ENCODE assay signal across 8 mouse cellular contexts in the genomic region with DNA sequence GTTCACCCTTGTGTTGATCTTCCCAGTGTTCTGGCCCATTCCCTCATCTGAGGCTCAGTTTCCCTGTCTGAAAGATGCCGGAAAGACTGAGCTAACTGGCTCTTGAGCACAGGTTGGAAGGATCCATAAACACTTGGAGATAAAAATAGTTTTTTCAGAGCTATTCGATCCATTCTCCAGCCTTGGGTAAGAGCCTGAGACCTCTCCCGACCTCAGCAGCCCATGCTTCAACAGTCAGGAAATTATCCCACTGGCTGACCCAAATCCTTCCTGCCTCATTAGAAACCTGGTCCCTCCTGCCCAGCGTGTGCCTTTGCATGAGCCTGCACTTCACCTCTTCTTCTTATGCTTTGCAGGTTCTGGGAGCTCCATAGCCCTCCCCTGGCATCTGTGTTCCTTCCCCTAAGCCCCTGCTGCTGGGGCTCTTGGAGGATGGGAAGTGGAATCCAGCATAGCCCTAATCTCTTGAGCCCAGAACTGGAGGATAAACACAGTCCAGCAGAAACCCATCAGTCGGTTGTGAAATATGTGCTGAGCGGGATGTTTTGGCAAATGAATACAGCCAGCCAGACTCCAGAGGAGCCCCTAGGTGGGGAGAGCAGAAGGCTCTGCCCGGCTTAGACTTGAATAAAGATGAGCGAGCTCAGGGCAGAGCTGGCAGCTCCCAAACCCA. TPM values are rescaled to one million over a fixed set of nuclear protein-coding genes. Genes with fewer than 3 reads are reported as not detected.
DNase-seq lines count a peak whose midpoint lies in the region; ATAC-seq lines count a peak whose summit lies in the region.
"Had no signal": no experiment of that assay in that cellular context is flagged by ENCODE, and none has a peak within 500 bp of the region (broad histone marks: within the 10 kb centered on the region; RNA-seq: fewer than 3 reads in every experiment).

No protein-coding gene starts in this region.

- DNase-seq in liver, embryonic 11.5 days (ENCODE audit: low spot score): no peak
- DNase-seq in liver: no peak
- no peak for DNase-seq in limb, embryonic 11.5 days (ENCODE audit: low spot score)
- DNase-seq in forebrain, embryonic 14.5 days (ENCODE audit: low spot score): no peak
- no peak for DNase-seq in frontal cortex, postnatal 14 days (ENCODE audit: low spot score in 2 of 2)

- peaks cover 14% of the 10 kb centered on the region for H3K4me1 ChIP-seq in liver, embryonic 11.5 days (replicated peaks; ENCODE audit: control insufficient read depth, insufficient read depth, low read length)
- H3K4me1 ChIP-seq in heart, embryonic 12.5 days (replicated peaks): peaks cover 76% of the 10 kb centered on the region
- peaks cover 49% of the 10 kb centered on the region for H3K4me1 ChIP-seq in limb, embryonic 11.5 days (ENCODE audit: control insufficient read depth, insufficient read depth, low read length)
- peaks cover 65% of the 10 kb centered on the region for H3K4me1 ChIP-seq in stomach, embryonic 15.5 days
- peaks cover 7% of the 10 kb centered on the region for H3K4me1 ChIP-seq in forebrain, embryonic 14.5 days (ENCODE audit: control insufficient read depth, insufficient read depth, low read length)

- H3K4me2 ChIP-seq in liver, embryonic 11.5 days: no peak overlapping the region
- no peak overlapping the region for H3K4me2 ChIP-seq in heart, embryonic 12.5 days
- H3K4me2 ChIP-seq in limb, embryonic 11.5 days (ENCODE audit: low read depth, severe bottlenecking): no peak overlapping the region
- H3K4me2 ChIP-seq in stomach, embryonic 15.5 days: no peak overlapping the region; the same call in 1 of the 2 replicates
- no peak overlapping the region for H3K4me2 ChIP-seq in forebrain, embryonic 14.5 days (ENCODE audit: low read length)

- WGBS in liver, embryonic 11.5 days: 51% methylated on average over 8 of the region's 8 CpGs
- WGBS in heart, embryonic 12.5 days: 50% methylated on average over 8 of the region's 8 CpGs
- WGBS in limb, embryonic 11.5 days: 60% methylated on average over 8 of the region's 8 CpGs
- 32% methylated on average over 8 of the region's 8 CpGs for WGBS in stomach, embryonic 15.5 days
- 72% methylated on average over 8 of the region's 8 CpGs for WGBS in forebrain, embryonic 14.5 days

- H3K36me3 ChIP-seq in liver, embryonic 11.5 days (ENCODE audit: control insufficient read depth, insufficient read depth, low read length): no peaks in the 10 kb centered on the region
- H3K36me3 ChIP-seq in heart, embryonic 12.5 days: no peaks in the 10 kb centered on the region
- no peaks in the 10 kb centered on the region for H3K36me3 ChIP-seq in limb, embryonic 11.5 days (ENCODE audit: control insufficient read depth, insufficient read depth, low read length)
- H3K36me3 ChIP-seq in stomach, embryonic 15.5 days: no peaks in the 10 kb centered on the region
- H3K36me3 ChIP-seq in forebrain, embryonic 14.5 days (ENCODE audit: control insufficient read depth, insufficient read depth, low read length): no peaks in the 10 kb centered on the region

- no peak for ATAC-seq in liver, embryonic 11.5 days (replicated peaks; ENCODE audit: low FRiP score)
- ATAC-seq in heart, embryonic 12.5 days (ENCODE audit: insufficient number of reproducible peaks, low FRiP score): no peak
- ATAC-seq in limb, embryonic 11.5 days (ENCODE audit: insufficient number of reproducible peaks, low FRiP score, low TSS enrichment, low read depth): no peak
- peak; percentile 24; the same call in 1 of the 2 replicates for ATAC-seq in stomach, embryonic 15.5 days (ENCODE audit: insufficient read depth, low FRiP score, low read depth)
- no peak for ATAC-seq in forebrain, embryonic 14.5 days

- no peaks in the 10 kb centered on the region for H3K9me3 ChIP-seq in liver, embryonic 11.5 days (ENCODE audit: control insufficient read depth, low read length)
- H3K9me3 ChIP-seq in heart, embryonic 12.5 days (replicated peaks): no peaks in the 10 kb centered on the region
- no peaks in the 10 kb centered on the region for H3K9me3 ChIP-seq in limb, embryonic 11.5 days (ENCODE audit: control insufficient read depth, low read length)
- no peaks in the 10 kb centered on the region for H3K9me3 ChIP-seq in stomach, embryonic 15.5 days
- no peaks in the 10 kb centered on the region for H3K9me3 ChIP-seq in forebrain, embryonic 14.5 days (replicated peaks; ENCODE audit: control insufficient read depth, low read length)

- no peak overlapping the region for H3K9ac ChIP-seq in liver, embryonic 11.5 days (ENCODE audit: low read depth, low read length)
- no peak overlapping the region for H3K9ac ChIP-seq in heart, embryonic 12.5 days
- no peak overlapping the region for H3K9ac ChIP-seq in limb, embryonic 11.5 days (ENCODE audit: low read length)
- no peak overlapping the region for H3K9ac ChIP-seq in stomach, embryonic 15.5 days
- H3K9ac ChIP-seq in forebrain, embryonic 14.5 days (ENCODE audit: low read length): no peak overlapping the region

- peaks cover 3% of the 10 kb centered on the region; the same call in 1 of the 2 replicates for H3K27me3 ChIP-seq in liver, embryonic 11.5 days (replicated peaks; ENCODE audit: control insufficient read depth, insufficient read depth, low read length)
- H3K27me3 ChIP-seq in heart, embryonic 12.5 days (replicated peaks): no peaks in the 10 kb centered on the region
- no peaks in the 10 kb centered on the region; the same call in 1 of the 2 replicates for H3K27me3 ChIP-seq in limb, embryonic 11.5 days (ENCODE audit: control insufficient read depth, insufficient read depth, low read length)
- no peaks in the 10 kb centered on the region for H3K27me3 ChIP-seq in stomach, embryonic 15.5 days (replicated peaks)
- no peaks in the 10 kb centered on the region for H3K27me3 ChIP-seq in forebrain, embryonic 14.5 days (replicated peaks; ENCODE audit: control insufficient read depth, insufficient read depth, low read length)

- no peak overlapping the region for H3K4me3 ChIP-seq in liver, embryonic 11.5 days (ENCODE audit: low read depth, low read length)
- no peak overlapping the region for H3K4me3 ChIP-seq in heart, embryonic 12.5 days
- H3K4me3 ChIP-seq in limb, embryonic 11.5 days (ENCODE audit: low read depth, low read length): no peak overlapping the region
- H3K4me3 ChIP-seq in stomach, embryonic 15.5 days (replicated peaks): no peak overlapping the region
- H3K4me3 ChIP-seq in forebrain, embryonic 14.5 days (ENCODE audit: low read depth, low read length): no peak overlapping the region

- peak overlapping the region; percentile 19; the same call in 1 of the 2 replicates for H3K27ac ChIP-seq in liver, embryonic 11.5 days (ENCODE audit: low read depth, low read length)
- H3K27ac ChIP-seq in heart, embryonic 12.5 days (ENCODE audit: poor library complexity, severe bottlenecking): peak overlapping the region; percentile 80
- H3K27ac ChIP-seq in limb, embryonic 11.5 days (replicated peaks; ENCODE audit: low read depth, low read length): peak overlapping the region; percentile 42; the same call in 1 of the 2 replicates
- peak overlapping the region; percentile 65 for H3K27ac ChIP-seq in stomach, embryonic 15.5 days
- H3K27ac ChIP-seq in forebrain, embryonic 14.5 days (ENCODE audit: low read depth, low read length): no peak overlapping the region
- H3K27ac ChIP-seq: macrophage had no signal

RNA-seq across cellular contexts. Expression of a gene that starts 9.3 kb away (rescaled TPM):
- 9.6 and 11.0 TPM in 2 replicates for polyA plus RNA-seq in liver, embryonic 11.5 days (2014; fragmentation: Nextera tagmentation; extraction: Ambion mirVana)
- polyA plus RNA-seq in heart, embryonic 12.5 days (2016; fragmentation: Nextera tagmentation; extraction: Ambion mirVana): 57.4 and 62.4 TPM in 2 replicates
- polyA plus RNA-seq in limb, embryonic 11.5 days (2014; fragmentation: Nextera tagmentation; extraction: Ambion mirVana): 15.1 and 16.0 TPM in 2 replicates
- 42.1 and 49.2 TPM in 2 replicates for polyA plus RNA-seq in stomach, embryonic 15.5 days (2015; fragmentation: Nextera tagmentation; extraction: Ambion mirVana)
- 9.2 and 11.1 TPM in 2 replicates for polyA plus RNA-seq in forebrain, embryonic 14.5 days (2014; fragmentation: Nextera tagmentation; extraction: Ambion mirVana)
- polyA plus RNA-seq: macrophage had no signal

RNA-seq across cellular contexts. Expression of a gene that starts 50.8 kb away (rescaled TPM):
- 9.7 and 12.9 TPM in 2 replicates for polyA plus RNA-seq in liver, embryonic 11.5 days (2014; fragmentation: Nextera tagmentation; extraction: Ambion mirVana)
- polyA plus RNA-seq in heart, embryonic 12.5 days (2016; fragmentation: Nextera tagmentation; extraction: Ambion mirVana): 24.0 and 24.7 TPM in 2 replicates
- polyA plus RNA-seq in limb, embryonic 11.5 days (2014; fragmentation: Nextera tagmentation; extraction: Ambion mirVana): 19.2 and 24.3 TPM in 2 replicates
- 24.1 and 30.0 TPM in 2 replicates for polyA plus RNA-seq in stomach, embryonic 15.5 days (2015; fragmentation: Nextera tagmentation; extraction: Ambion mirVana)
- 75.1 and 81.1 TPM in 2 replicates for polyA plus RNA-seq in forebrain, embryonic 14.5 days (2014; fragmentation: Nextera tagmentation; extraction: Ambion mirVana)

RNA-seq across cellular contexts. Expression of a gene that starts 54.1 kb away (rescaled TPM):
- polyA plus RNA-seq in liver, embryonic 11.5 days (2014; fragmentation: Nextera tagmentation; extraction: Ambion mirVana): 28.3 and 33.2 TPM in 2 replicates
- 15.2 and 15.5 TPM in 2 replicates for polyA plus RNA-seq in heart, embryonic 12.5 days (2016; fragmentation: Nextera tagmentation; extraction: Ambion mirVana)
- polyA plus RNA-seq in limb, embryonic 11.5 days (2014; fragmentation: Nextera tagmentation; extraction: Ambion mirVana): 18.7 and 19.6 TPM in 2 replicates
- 15.5 and 19.6 TPM in 2 replicates for polyA plus RNA-seq in stomach, embryonic 15.5 days (2015; fragmentation: Nextera tagmentation; extraction: Ambion mirVana)
- polyA plus RNA-seq in forebrain, embryonic 14.5 days (2014; fragmentation: Nextera tagmentation; extraction: Ambion mirVana): 5.3 and 6.0 TPM in 2 replicates
